Mouse (Mus musculus) forebrain, embryonic 16.5 days (tissue): ENCODE measurements around the gene Ddx6. TPM values are rescaled to one million over a fixed set of nuclear protein-coding genes. Genes with fewer than 3 reads are reported as not detected.
"Not testable (repeated sequence)": the region's sequence is repeated elsewhere in the genome, so short reads cannot be mapped to it uniquely, and the experiment has no call there.

ENCODE experiments used
- ATAC-seq: fragments of 200-750 bp; cut with Nextera tagmentation; 2 replicates; pipeline ENCODE4 v1.8.0; 2017; ENCODE audit warnings: mild to moderate bottlenecking, moderate library complexity
- H3K27ac ChIP-seq: fragments of 300-500 bp; sonication (generic); 2 replicates; pipeline ENCODE4 v1.5.1; 2014; ENCODE audit warnings: low read length, control low read depth
- H3K27me3 ChIP-seq: fragments of 300-500 bp; sonication (generic); replicated peaks from 2 replicates; pipeline ENCODE4 v1.6.1; 2014; ENCODE audit warnings: low read length; ENCODE audit not compliant: control insufficient read depth, insufficient read depth
- H3K36me3 ChIP-seq: fragments of 300-500 bp; sonication (generic); 2 replicates; pipeline ENCODE4 v1.6.1; 2014; ENCODE audit not compliant: control insufficient read depth, insufficient read depth
- H3K4me1 ChIP-seq: fragments of 300-500 bp; sonication (generic); replicated peaks from 2 replicates; pipeline ENCODE4 v1.6.1; 2014; ENCODE audit warnings: low read length; ENCODE audit not compliant: control insufficient read depth, insufficient read depth
- H3K4me2 ChIP-seq: fragments of 300-500 bp; sonication (generic); 2 replicates; pipeline ENCODE4 v1.6.1; 2014; ENCODE audit warnings: mild to moderate bottlenecking, low read length, control low read depth
- H3K4me3 ChIP-seq: fragments of 300-500 bp; sonication (generic); replicated peaks from 2 replicates; pipeline ENCODE4 v1.5.1; 2014; ENCODE audit warnings: mild to moderate bottlenecking, low read length, control low read depth
- H3K9ac ChIP-seq: fragments of 300-500 bp; sonication (generic); replicated peaks from 2 replicates; pipeline ENCODE4 v1.6.1; 2014; ENCODE audit warnings: low read depth, low read length, control low read depth
- H3K9me3 ChIP-seq: fragments of 300-500 bp; sonication (generic); 2 replicates; pipeline ENCODE4 v1.6.1; 2016; ENCODE audit warnings: low read length; ENCODE audit not compliant: control insufficient read depth
- whole genome bisulfite sequencing: fragments of 180-500 bp; shearing (Covaris S2); extraction: QIAGEN DNeasy Blood & Tissue Kit; methylation state at CpG from one replicate; pipeline ENCODE4 v1.1.7; 2014; 5-methylcytosine and 5-hydroxymethylcytosine counted together
- polyA plus RNA-seq: library from polyadenylated mRNA; unstranded; fragments of >200 nt; fragmentation: Nextera tagmentation; extraction: Ambion mirVana; gene quantifications from 2 replicates; pipeline ENCODE4 v1.2.1, GENCODE M21; 2015

Gene Ddx6
- polyA plus RNA-seq, 1 experiment from 2014 or later: 22.8 TPM

DNA sequence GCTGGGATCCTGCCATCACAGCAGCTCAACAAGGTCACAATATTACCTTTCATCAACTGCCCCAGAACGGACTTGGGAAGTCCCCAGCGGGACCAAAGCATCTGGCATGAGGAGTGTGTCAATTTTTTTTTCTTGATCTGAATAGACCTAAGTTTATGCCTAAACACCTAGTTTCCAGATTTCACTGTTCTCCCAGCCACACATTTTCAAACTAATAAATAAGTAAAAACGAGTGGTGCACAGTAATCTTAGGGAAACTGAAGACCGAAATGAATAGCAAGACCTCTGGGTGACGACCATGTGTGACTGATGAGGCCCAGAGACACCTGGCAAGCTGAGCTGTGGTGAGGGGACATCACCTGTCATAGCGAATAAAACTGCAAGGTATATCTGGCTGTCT lies 3.9 kb upstream of the Ddx6 start:
- H3K4me3 ChIP-seq: no peak overlapping the region
- WGBS: 81% methylated on average over 6 of the region's 6 CpGs

DNA sequence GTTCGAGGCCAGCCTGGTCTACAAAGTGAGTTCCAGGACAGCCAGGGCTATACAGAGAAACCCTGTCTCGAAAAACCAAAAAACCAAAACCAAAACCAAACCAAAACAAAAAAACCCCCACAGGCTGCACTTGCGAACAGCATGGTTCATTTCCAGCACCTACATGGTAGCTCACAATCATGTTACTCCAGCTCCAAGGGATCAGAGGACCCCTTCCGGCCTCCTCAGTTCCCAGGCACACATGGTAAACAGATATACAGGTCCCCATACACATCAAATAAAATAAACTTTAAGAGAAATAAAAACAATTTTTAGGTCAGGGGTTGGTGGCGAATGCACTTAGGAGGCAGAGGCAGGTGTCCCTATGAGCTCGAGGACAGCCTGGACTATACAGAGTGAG lies 1.9 kb upstream of the Ddx6 start:
- Histone ChIP-seq H3K36me3 (no peaks in the 10 kb centered on the region; the same call in 1 of the 2 replicates), H3K4me3 (peak overlapping the region; percentile 99; the same call in 1 of the 2 replicates), H3K9ac (no peak overlapping the region), H3K9me3 (no peaks in the 10 kb centered on the region), H3K27me3 (no peaks in the 10 kb centered on the region), H3K4me2 (peak overlapping the region; percentile 92), H3K27ac (peak overlapping the region; percentile 13; the same call in 1 of the 2 replicates), H3K4me1 (peaks cover 34% of the 10 kb centered on the region)
- no peak for ATAC-seq
- WGBS: 68% methylated on average over 6 of the region's 6 CpGs

More for the DNA sequence above, 3.9 kb upstream of the Ddx6 start:
- no peaks in the 10 kb centered on the region for H3K27me3 ChIP-seq
- ATAC-seq: no peak
- H3K9ac ChIP-seq: no peak overlapping the region
- no peak overlapping the region for H3K27ac ChIP-seq
- no peaks in the 10 kb centered on the region for H3K9me3 ChIP-seq
- peaks cover 25% of the 10 kb centered on the region for H3K4me1 ChIP-seq
- H3K36me3 ChIP-seq: no peaks in the 10 kb centered on the region
- no peak overlapping the region for H3K4me2 ChIP-seq

DNA sequence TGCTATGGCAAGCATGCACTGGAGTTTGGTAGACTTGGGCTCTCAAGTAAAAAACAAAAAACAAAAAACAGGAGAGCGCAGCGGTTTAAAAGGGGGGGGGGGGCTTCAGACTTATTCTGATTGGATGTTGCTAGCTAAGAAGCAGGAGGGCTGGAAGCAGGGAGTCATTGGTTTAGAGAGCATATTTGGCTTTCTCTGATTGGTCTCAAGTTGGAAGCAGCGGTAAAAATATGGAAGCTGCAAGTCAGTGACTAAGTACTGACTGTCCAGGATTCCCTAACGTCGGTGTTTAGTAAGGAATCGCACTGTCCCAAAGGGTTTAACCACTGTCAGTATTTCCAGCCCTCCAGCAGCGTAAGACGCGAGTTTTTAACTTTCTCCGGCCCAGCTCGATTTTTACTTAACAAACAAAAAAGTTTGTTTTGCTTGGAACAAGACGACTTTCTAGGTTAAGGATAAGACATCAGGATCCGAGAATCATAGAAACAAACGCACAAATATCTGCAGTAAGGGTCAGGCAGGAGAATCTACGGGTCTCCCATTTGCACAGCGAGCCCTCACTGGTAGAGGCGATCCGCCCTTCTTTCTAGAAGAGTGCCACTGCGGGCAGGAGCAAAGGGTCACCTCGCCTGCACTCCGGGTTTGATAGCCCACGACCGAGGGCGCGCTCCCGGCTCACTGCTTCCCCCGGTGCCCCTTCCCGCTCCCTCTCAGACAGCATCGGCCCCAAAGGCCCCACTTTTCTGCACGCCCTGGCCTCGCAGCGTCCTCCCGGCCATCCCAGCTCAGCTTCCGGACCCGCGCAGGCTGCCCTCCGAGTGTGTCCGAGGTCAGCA lies 1.0 kb upstream of the Ddx6 start:
- peak; percentile 79 for ATAC-seq
- Histone ChIP-seq H3K27me3 (no peaks in the 10 kb centered on the region), H3K36me3 (peaks cover 2% of the 10 kb centered on the region; the same call in 1 of the 2 replicates), H3K4me2 (peak overlapping the region; percentile 92), H3K9me3 (no peaks in the 10 kb centered on the region), H3K27ac (peak overlapping the region; percentile 99), H3K4me1 (peaks cover 40% of the 10 kb centered on the region), H3K4me3 (peak overlapping the region; percentile 99), H3K9ac (peak overlapping the region; percentile 100)
- whole genome bisulfite sequencing: under 1% methylated on average over 38 of the region's 38 CpGs

DNA sequence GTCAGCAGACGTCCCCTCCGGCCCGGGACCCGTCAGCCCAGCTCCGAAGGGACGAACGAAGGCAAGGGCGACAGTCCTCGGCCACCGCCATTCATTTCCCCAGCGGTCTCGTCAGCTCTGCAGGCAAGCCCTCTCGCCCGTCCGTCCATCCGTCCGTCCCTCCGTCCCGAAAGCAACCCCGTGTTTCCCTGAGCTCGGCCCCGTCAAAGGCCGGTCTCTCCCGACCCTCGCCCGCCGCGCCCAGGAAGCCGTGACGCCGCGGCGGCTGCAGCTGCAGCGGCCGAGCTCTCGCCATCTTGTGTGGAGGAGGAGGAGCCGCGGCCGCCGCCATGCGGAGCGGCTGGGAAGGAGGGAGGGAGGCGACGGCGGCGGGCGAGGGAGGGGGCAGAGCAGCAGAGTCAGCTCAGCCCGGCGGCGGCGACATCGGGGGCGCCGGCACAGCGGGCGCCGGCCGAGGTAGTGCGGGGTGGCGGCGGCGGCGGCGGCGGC lies 358 bp upstream of the Ddx6 start:
- Histone ChIP-seq H3K4me3 (peak overlapping the region; percentile 99), H3K9me3 (no peaks in the 10 kb centered on the region), H3K27me3 (no peaks in the 10 kb centered on the region), H3K4me1 (peaks cover 39% of the 10 kb centered on the region), H3K27ac (peak overlapping the region; percentile 99), H3K36me3 (peaks cover 6% of the 10 kb centered on the region), H3K9ac (peak overlapping the region; percentile 100), H3K4me2 (peak overlapping the region; percentile 92)
- under 1% methylated on average over 39 of the region's 65 CpGs for WGBS
- peak; percentile 71 for ATAC-seq

DNA sequence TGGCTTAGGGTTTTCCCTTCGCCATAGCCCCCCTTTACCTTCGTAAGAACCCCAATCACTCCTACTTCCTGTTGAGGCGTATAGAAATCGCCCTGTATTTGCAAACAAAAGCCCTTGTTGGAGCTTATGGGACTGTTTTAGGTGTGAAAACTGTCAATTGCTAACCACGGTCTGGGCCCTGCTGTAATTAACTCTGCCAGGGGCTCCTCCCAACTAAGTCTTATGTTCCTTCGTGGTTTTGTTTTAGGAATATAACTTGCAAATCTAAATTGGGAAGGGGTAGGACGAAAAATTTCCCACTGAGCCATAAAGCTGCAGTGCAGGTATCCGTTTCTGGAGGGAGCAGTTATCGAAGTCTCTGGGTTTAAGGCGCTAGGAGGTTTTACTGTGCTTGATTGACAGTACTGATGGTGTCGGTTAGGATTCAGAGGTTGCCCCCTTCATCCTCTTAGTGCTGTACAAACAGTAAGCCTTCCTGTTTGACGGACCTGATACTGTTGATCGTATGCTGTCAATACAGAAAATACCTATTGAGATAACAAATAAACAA lies 999 bp downstream of the Ddx6 start:
- WGBS: under 1% methylated on average over 13 of the region's 13 CpGs
- ATAC-seq: no peak
- Histone ChIP-seq H3K4me3 (peak overlapping the region; percentile 99), H3K9ac (peak overlapping the region; percentile 100), H3K9me3 (no peaks in the 10 kb centered on the region), H3K4me1 (peaks cover 38% of the 10 kb centered on the region), H3K27ac (peak overlapping the region; percentile 99), H3K4me2 (peak overlapping the region; percentile 51), H3K36me3 (peaks cover 10% of the 10 kb centered on the region), H3K27me3 (no peaks in the 10 kb centered on the region)

DNA sequence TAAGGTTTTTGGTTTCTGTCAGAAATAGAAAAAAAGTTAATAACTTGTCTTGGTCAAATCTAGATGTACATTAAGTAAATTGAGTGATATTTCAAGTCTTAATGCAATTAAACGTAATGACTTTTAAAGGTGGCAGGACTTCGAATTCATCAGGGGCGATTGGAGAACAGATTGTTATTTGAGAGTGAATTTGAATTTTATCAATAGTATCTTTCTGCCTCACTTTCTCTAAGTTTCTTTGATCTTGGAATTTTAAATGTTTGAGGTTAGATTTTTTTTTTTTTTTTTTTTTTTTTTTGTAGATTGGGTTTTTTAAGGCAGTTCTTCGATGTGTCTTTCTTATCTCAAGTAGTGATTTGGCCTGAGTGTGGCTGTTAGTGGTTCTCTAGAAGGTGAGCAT lies 2.0 kb downstream of the Ddx6 start:
- no peak for ATAC-seq
- H3K27ac ChIP-seq: no peak overlapping the region
- WGBS: 63% methylated on average over 4 of the region's 4 CpGs
- peaks cover 38% of the 10 kb centered on the region for H3K4me1 ChIP-seq
- no peak overlapping the region; the same call in 1 of the 2 replicates for H3K4me3 ChIP-seq
- peak overlapping the region; percentile 51 for H3K4me2 ChIP-seq
- H3K36me3 ChIP-seq: peaks cover 10% of the 10 kb centered on the region
- no peaks in the 10 kb centered on the region for H3K27me3 ChIP-seq
- H3K9ac ChIP-seq: no peak overlapping the region
- H3K9me3 ChIP-seq: no peaks in the 10 kb centered on the region

DNA sequence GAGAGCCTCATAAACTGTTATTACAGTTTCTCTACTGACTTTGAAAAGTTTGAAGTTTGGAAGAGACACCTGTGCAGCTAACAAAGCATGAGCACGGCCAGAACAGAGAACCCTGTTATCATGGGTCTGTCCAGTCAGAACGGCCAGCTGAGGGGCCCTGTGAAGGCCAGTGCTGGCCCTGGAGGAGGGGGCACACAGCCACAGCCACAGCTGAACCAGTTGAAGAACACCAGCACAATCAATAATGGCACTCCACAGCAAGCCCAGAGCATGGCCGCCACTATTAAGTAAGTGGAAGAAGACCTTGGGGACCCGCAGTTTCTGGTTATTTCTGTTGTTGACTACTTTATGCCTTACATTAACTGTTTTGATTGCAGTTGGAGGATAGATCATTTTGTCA lies 2.6 kb downstream of the Ddx6 start:
- no peak for ATAC-seq
- Histone ChIP-seq H3K4me2 (peak overlapping the region; percentile 36), H3K4me1 (peaks cover 38% of the 10 kb centered on the region), H3K27me3 (no peaks in the 10 kb centered on the region), H3K27ac (no peak overlapping the region), H3K4me3 (peak overlapping the region; percentile 21; the same call in 1 of the 2 replicates), H3K36me3 (peaks cover 10% of the 10 kb centered on the region), H3K9ac (no peak overlapping the region), H3K9me3 (no peaks in the 10 kb centered on the region)
- WGBS: 63% methylated on average over 4 of the region's 4 CpGs

DNA sequence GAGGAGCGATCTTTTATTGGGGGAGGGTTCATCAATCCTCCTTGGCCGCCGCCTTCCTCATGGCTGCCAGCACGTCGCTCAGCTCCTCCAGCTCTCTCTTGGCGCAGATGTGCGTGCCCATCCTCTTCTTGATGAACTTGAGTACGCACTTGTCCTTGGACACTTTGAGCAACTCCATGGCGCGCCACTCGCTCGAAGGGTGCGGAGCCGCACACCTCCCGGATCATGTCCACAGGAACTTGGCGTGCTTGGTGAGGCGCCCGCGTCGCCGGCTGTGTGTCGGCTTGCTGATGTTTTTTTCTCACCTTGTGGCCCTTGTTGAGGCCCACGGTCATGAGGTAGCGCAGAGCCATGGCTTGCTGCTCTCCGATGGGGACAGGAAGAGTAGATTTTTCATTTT lies 5.7 kb downstream of the Ddx6 start:
- WGBS: 96% methylated on average over 25 of the region's 25 CpGs
- peaks cover 32% of the 10 kb centered on the region for H3K36me3 ChIP-seq
- no peak overlapping the region for H3K4me2 ChIP-seq
- no peak overlapping the region for H3K4me3 ChIP-seq
- no peak for ATAC-seq
- no peaks in the 10 kb centered on the region for H3K9me3 ChIP-seq
- H3K27me3 ChIP-seq: no peaks in the 10 kb centered on the region
- H3K9ac ChIP-seq: no peak overlapping the region
- no peak overlapping the region for H3K27ac ChIP-seq
- H3K4me1 ChIP-seq: peaks cover 24% of the 10 kb centered on the region

DNA sequence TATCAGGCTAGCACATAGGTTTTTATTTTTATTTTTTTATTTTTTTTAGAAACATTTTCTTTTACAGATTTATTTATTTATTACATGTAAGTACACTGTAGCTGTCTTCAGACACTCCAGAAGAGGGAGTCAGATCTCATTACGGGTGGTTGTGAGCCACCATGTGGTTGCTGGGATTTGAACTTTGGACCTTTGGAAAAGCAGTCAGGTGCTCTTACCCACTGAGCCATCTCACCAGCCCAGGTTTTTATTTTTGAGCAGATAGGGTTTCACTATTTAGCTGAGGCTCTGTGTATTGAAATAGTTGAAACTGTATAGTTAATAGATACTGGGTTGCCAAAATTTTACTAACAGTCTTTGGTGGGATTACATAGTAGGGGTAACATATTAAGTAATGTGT lies 8.4 kb downstream of the Ddx6 start:
- H3K4me3 ChIP-seq, H3K9me3 ChIP-seq, ATAC-seq, H3K4me2 ChIP-seq, H3K27me3 ChIP-seq, H3K9ac ChIP-seq, H3K27ac ChIP-seq: not testable (repeated sequence)
- H3K4me1 ChIP-seq: peaks cover 12% of the 10 kb centered on the region
- 60% methylated on average over 1 of the region's 1 CpGs for WGBS
- peaks cover 47% of the 10 kb centered on the region for H3K36me3 ChIP-seq
